Mouse (Mus musculus) hematopoietic stem cell, adult 5-6 weeks (primary cell): ENCODE results near the gene Cd5. TPM values are rescaled to one million over a fixed set of nuclear protein-coding genes. Genes with fewer than 3 reads are reported as not detected.

Source experiments
- total RNA-seq: library from RNA; stranded (forward); fragments of 172-1452, 232-1000 nt; gene quantifications from 2 replicates; pipeline ENCODE4 v1.2.3, GENCODE M21; 2017

Cd5 gene
- total RNA-seq, 1 experiment from 2014 or later, result 4.5 TPM

Other genes starting within 250 kb of the Cd5 start
- gene Cpsf7, start 213.7 kb downstream of the Cd5 start, total RNA-seq, result 52.1 and 63.2 TPM in 2 replicates
- gene Sdhaf2, start 212.9 kb downstream of the Cd5 start, total RNA-seq, result 59.2 and 71.7 TPM in 2 replicates
- gene Tmem216, start 182.8 kb downstream of the Cd5 start, total RNA-seq, result 8.5 and 27.0 TPM in 2 replicates
- gene Cyb561a3, start 161.8 kb downstream of the Cd5 start, total RNA-seq, result 19.9 and 39.3 TPM in 2 replicates
- 5.6 and 11.9 TPM in 2 replicates for gene Tmem138, start 161.6 kb downstream of the Cd5 start, total RNA-seq
- gene Ddb1, start 133.7 kb downstream of the Cd5 start, total RNA-seq, result 373 and 377 TPM in 2 replicates
- 4.0 and 7.3 TPM in 2 replicates for gene Tkfc, start 133.3 kb downstream of the Cd5 start, total RNA-seq
- 0.19 TPM in 1 of 2 replicates, not detected in the other for gene Vwce, start 104.8 kb downstream of the Cd5 start, total RNA-seq
- not detected in 2 replicates for gene Pga5, start 60.9 kb downstream of the Cd5 start, total RNA-seq
- 11.7 and 13.9 TPM in 2 replicates for gene Vps37c, start 50.3 kb downstream of the Cd5 start, total RNA-seq
- 1.6 and 3.4 TPM in 2 replicates for gene Cd6, start 91.1 kb upstream of the Cd5 start, total RNA-seq
- 0.94 and 9.2 TPM in 2 replicates for gene Slc15a3, start 100.7 kb upstream of the Cd5 start, total RNA-seq
- gene Tmem132a, start 130.9 kb upstream of the Cd5 start, total RNA-seq, result 0.40 and 4.1 TPM in 2 replicates
- gene Tmem109, start 143.0 kb upstream of the Cd5 start, total RNA-seq, result 17.5 and 20.7 TPM in 2 replicates
- gene Prpf19, start 156.2 kb upstream of the Cd5 start, total RNA-seq, result 109 and 145 TPM in 2 replicates
- not detected in 2 replicates for gene Zp1, start 181.6 kb upstream of the Cd5 start, total RNA-seq
- 0.10 and 0.75 TPM in 2 replicates for gene Ptgdr2, start 198.2 kb upstream of the Cd5 start, total RNA-seq
- 20.8 and 23.7 TPM in 2 replicates for gene Ccdc86, start 210.3 kb upstream of the Cd5 start, total RNA-seq
- not detected in 2 replicates for gene Ms4a10, start 235.7 kb upstream of the Cd5 start, total RNA-seq